Mouse (Mus musculus): ENCODE measurements at regions not wholly inside any gene's neighbourhood (a gene's known extent, or its start where the extent isn't known, plus 50 kb on each side); places are given as distances from the start of the nearest gene placed in this dataset.
A peak's percentile ranks its signal among the peaks of the same experiment; 100 is the strongest.

DNA sequence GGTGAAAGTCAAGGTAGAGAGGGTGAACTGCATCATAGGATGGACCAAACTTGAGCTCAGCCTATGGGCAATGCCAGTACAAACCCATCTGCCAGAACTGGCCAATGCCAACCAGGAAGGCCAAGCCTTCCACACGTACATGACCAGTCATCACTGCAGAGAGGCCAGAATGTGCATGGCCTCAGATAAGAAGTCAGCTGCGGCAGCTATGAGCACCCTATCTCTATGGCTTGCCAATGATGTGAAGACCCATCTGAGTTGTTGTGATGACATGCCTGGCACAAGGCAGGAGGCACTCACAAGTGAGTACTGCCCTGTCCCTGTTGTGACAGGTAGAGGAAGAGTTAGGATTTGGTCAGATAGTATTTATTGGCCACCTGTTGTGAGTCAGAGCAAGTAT is 72.7 kb upstream of the Rreb1 start:
- no peak for DNase-seq (ENCODE audit: low spot score)

DNA sequence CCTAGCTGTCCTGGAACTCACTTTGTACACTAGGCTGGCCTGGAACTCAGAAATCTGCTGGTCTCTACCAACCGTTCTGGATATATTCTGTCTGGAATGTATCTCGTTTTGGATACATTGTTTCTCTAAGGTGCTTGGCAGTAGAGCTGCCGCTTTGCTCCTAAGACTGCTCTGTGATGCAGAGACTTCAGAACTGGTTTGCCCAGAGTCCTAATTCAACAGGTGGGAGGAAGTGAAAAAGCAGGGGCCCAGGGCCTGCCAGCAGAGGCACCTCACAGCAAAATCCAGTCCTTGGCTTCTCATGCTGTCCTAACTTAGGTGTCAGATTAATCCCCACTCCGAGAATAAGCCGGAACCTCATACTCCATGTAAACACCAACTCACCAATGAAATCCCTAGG is 67.3 kb upstream of the Rreb1 start:
- DNase-seq (ENCODE audit: low spot score) = no peak

DNA sequence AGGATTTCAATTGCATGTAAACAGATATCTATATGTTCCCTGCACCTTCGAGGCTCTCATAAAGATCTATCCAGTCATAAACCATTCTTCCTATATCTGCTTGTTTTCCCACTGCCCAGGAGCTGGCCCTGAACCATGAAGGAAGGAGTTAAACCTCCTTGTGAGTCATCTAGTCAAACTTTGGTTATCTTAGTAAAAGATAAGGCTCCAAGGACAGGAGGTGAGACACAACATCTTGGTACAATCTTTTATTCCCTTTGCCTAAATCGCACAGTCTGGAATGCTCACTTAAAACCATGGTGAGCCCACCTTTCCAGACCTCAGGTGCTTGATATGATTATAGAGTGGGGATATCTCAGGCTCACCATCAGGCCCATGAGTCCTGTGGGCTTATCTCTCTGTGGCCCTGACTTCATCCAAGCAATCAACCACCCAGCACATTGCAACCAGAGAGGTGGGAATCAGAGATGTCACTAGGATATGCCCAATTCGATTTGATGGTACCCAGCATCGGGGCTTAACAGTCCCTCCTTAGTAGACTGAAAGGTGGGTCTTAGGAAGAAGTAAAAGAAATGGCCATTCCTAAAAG is 65.2 kb upstream of the Rreb1 start:
- peak; percentile 48 for DNase-seq (ENCODE audit: low spot score)

DNA sequence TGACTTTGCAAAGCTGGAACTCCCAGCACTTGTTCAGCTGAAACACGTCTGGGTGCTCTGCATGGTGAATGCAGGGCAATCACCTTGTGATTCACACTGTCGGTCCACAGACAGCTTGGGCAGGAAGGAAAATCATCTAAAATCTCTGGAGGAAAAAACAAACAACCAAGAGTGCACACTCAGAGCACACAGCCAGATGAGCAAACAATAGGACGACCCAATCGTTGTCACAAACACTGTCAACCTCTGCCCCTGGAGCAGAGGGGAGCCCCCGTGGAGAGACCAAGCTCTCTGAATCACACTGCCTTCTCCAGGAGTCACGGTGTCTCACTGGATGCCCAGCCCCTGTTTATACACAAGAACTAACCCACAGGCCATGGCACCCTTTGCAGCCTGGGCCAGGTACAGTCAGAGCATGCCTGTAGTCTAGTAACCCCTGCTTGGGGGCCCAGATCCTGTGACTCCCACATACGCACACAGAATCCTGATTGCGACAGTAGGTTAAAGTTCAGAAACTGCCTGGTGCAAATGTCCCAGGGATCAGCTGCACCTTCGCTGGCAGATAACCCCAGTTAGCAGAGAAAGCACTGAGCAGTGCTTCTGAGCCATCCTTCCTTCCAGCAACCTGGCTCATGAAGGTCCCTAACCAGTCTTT is 63.0 kb upstream of the Rreb1 start:
- peak; percentile 87 for DNase-seq (ENCODE audit: low spot score)

DNA sequence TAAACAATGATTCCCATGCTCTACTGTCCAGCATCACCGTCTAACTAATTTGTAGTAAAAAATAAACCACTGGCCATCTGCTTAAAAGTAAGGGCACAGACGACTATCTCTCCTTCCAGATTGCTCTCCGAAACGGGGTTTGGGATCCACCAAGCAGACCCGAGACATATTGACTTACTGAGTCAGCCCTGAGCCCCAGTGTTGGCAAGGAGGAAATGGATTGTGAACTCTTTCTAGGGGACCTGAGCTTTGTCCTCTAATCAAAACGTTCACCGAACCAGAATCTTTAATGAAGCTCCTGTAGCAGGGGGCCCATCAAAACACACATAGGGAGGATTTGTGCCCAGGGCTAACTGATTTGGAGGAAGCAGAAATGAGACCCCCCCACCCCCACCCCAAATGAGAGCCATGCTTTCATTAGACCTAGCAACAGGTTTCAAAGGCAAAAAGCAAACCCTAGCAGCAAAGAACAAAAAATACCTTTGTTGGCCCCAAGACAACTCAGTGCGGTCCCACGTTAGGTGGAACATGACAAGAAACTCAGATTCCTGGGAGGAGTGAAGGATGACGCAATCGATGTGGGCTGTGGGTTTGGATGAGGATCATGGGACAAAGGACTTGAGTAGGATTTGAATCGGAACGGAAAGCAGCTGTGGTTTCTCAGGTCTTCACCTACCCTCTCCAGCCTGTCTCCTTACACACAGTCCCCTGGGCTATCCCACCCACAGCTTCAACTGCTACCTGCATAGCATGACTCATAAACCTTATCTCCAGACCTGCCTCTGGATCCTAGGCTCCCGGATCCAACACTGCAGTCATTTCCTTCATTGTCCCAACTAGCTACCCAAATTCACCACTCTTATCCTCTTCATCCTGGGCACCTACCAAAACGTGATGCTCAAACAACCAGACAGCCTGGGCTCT is 62.2 kb upstream of the Rreb1 start:
- peak; percentile 14 for DNase-seq (ENCODE audit: low spot score)

DNA sequence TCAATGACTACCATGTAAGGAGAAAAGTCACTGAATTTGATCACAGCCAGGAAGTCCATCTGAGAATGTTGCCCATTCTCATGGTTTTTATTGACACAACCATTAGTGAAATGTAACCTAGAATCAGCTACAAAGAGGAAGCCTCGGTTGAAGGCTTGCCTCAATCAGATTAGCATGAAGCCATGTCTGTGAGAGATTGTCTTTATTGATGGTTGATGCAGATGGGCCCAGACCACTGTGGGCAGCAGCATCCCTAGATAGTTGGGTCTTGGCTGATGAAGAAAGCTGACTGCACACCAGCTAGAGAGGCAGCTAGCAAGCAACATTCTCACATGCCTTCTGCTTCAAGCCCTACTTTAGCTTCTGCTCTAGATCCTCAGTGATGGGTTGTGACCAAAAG is 60.4 kb upstream of the Rreb1 start:
- no peak for DNase-seq (ENCODE audit: low spot score)

DNA sequence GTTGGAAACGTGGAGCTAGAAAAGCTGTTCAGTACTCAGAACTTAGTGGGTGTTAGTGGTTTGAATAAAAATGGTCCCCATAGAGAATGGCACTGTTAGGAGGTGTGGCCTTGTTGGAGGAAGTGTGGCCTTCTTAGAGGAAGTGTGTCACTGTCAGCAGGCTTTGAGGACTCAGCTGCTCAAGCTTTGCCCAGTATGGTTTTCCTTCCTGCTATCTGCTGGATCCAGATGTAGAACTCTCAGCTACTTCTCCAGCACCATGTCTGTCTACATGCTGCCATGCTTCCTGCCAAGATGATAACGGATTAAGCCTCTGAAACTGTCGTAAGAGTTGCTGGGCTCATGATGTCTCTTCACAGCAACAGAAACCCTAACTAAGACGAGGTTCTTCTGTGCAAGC is 59.8 kb upstream of the Rreb1 start:
- no peak for DNase-seq (ENCODE audit: low spot score)
